Mouse (Mus musculus) lung, embryonic 16.5 days (tissue): Measurements from ENCODE around the gene Ly6g5c. TPM values are rescaled to one million over a fixed set of nuclear protein-coding genes. Genes with fewer than 3 reads are reported as not detected.

Experiments
- ATAC-seq: fragments of 200-750 bp; cut with Nextera tagmentation; 2 replicates; pipeline ENCODE4 v1.8.0; 2017; ENCODE audit warnings: low read depth, mild to moderate bottlenecking, moderate library complexity
- H3K27ac ChIP-seq: fragments of 300-500 bp; sonication (generic); 2 replicates; pipeline ENCODE4 v1.5.1; 2014; ENCODE audit warnings: mild to moderate bottlenecking, control low read depth, low read length
- H3K27me3 ChIP-seq: fragments of 300-500 bp; sonication (generic); 2 replicates; pipeline ENCODE4 v1.6.1; 2014; ENCODE audit warnings: low read depth, low read length, mixed read lengths; ENCODE audit not compliant: control insufficient read depth, insufficient read depth
- H3K36me3 ChIP-seq: fragments of 300-500 bp; sonication (generic); 2 replicates; pipeline ENCODE4 v1.6.1; 2014; ENCODE audit warnings: low read length; ENCODE audit not compliant: control insufficient read depth, insufficient read depth
- H3K4me1 ChIP-seq: fragments of 300-500 bp; sonication (generic); replicated peaks from 2 replicates; pipeline ENCODE4 v1.6.1; 2014; ENCODE audit warnings: low read length, mixed read lengths; ENCODE audit not compliant: control insufficient read depth, insufficient read depth
- H3K4me2 ChIP-seq: fragments of 300-500 bp; sonication (generic); 2 replicates; pipeline ENCODE4 v1.6.1; 2014; ENCODE audit warnings: low read depth, low read length, control low read depth
- H3K4me3 ChIP-seq: fragments of 300-500 bp; sonication (generic); 2 replicates; pipeline ENCODE4 v1.5.1; 2014; ENCODE audit warnings: mild to moderate bottlenecking, low read length, control low read depth
- H3K9ac ChIP-seq: fragments of 300-500 bp; sonication (generic); 2 replicates; pipeline ENCODE4 v1.6.1; 2014; ENCODE audit warnings: low read length, control low read depth
- H3K9me3 ChIP-seq: fragments of 300-500 bp; sonication (generic); 2 replicates; pipeline ENCODE4 v1.6.1; 2016; ENCODE audit warnings: low read length; ENCODE audit not compliant: control insufficient read depth
- WGBS: fragments of 180-500 bp; shearing (Covaris S2); extraction: QIAGEN DNeasy Blood & Tissue Kit; methylation state at CpG from one replicate; pipeline ENCODE4 v1.1.7; 2014; 5-methylcytosine and 5-hydroxymethylcytosine counted together
- polyA plus RNA-seq: library from polyadenylated mRNA; unstranded; fragments of >200 nt; fragmentation: Nextera tagmentation; extraction: Ambion mirVana; gene quantifications from 2 replicates; pipeline ENCODE4 v1.2.1, GENCODE M21; 2015

Gene Ly6g5c
- polyA plus RNA-seq, 1 experiment from 2014 or later: not detected

DNA sequence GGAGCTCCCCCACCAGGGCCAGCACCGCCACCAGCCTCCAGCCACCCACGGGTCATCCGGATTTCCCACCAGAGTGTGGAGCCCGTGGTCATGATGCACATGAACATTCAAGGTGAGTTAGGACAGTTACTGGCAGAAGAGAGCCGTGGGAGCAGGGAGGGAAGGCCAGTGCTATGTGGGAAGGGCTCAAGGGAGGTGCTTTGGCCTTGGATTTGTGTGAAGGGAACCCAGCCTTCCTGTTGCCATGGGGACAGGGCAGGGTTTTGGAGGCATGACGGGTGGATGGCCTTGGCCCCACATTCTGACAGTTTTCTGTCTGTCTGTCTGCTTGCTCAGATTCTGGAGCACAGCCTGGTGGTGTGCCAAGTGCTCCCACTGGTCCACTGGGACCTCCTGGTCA lies 33.9 kb downstream of the Ly6g5c start:
- Histone ChIP-seq H3K9ac (no peak overlapping the region), H3K27ac (no peak overlapping the region), H3K9me3 (no peaks in the 10 kb centered on the region), H3K4me1 (peaks cover 3% of the 10 kb centered on the region), H3K36me3 (peaks cover 77% of the 10 kb centered on the region), H3K4me2 (no peak overlapping the region), H3K4me3 (no peak overlapping the region), H3K27me3 (no peaks in the 10 kb centered on the region)
- no peak for ATAC-seq
- 86% methylated on average over 6 of the region's 6 CpGs for WGBS

DNA sequence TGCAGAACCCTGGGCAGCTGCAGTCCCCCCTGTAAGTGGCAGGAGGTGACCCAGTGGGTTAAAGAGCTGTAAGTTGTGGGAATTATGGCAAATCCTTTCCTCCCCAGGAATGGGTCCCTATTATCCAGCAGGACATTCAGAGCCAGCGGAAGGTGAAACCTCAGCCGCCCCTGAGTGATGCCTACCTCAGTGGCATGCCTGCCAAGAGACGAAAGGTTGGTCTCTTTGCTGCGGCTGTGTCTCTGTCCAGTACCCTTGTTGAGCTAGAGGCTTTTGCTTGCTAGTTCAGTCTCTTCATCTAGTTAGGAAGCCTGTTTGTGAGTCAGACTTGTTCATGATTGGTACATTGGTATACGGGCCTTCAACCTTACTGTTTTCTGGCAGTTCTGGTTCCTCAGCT lies 38.1 kb downstream of the Ly6g5c start:
- no peak for ATAC-seq
- H3K9ac ChIP-seq: no peak overlapping the region
- no peak overlapping the region for H3K4me3 ChIP-seq
- no peaks in the 10 kb centered on the region for H3K9me3 ChIP-seq
- H3K4me1 ChIP-seq: no peaks in the 10 kb centered on the region
- H3K27me3 ChIP-seq: no peaks in the 10 kb centered on the region
- peaks cover 86% of the 10 kb centered on the region for H3K36me3 ChIP-seq
- WGBS: 84% methylated on average over 5 of the region's 5 CpGs
- no peak overlapping the region for H3K4me2 ChIP-seq
- no peak overlapping the region for H3K27ac ChIP-seq

GRCm38 (mm10) chr17:35147348-35147747 lies 39.3 kb downstream of the Ly6g5c start:
- Histone ChIP-seq H3K4me2 (no peak overlapping the region), H3K27ac (no peak overlapping the region), H3K4me1 (no peaks in the 10 kb centered on the region), H3K36me3 (peaks cover 85% of the 10 kb centered on the region), H3K27me3 (no peaks in the 10 kb centered on the region), H3K4me3 (no peak overlapping the region), H3K9me3 (no peaks in the 10 kb centered on the region), H3K9ac (no peak overlapping the region)
- WGBS: 54% methylated on average over 3 of the region's 3 CpGs
- no peak for ATAC-seq

DNA sequence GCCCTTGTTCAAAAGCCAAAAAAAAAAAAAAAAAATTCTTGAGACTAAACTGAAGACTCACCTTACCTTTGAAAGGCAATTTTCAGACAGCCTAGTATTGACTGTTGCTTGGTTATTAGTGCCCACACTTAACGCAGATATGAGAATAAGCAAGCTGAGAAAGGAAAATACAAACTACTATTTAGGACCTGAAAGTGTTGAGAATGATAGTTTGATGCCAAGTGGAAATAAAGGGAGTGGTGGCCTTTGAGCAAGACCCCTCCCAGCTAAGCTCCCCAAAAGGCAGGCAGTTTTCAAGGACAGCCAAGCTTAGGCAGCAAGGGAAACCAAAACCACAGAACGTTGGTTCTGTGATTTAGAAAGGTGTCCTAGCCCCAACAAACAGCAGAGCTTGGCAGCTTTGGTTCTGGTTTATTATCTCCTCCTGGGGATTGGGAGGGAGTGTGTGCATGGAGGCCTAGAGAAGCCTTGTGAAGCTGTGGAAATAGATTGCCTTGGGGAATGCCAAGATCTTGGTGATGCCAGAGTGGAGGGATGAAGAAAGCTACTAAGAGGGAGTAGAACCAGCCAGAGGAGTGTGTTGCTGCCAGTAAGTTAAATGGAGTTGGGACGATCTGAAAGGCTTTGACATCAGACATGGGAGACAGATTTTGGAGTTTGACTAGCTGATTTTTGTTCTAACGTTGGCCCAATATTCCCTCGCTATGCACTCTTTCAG lies 40.0 kb downstream of the Ly6g5c start:
- Histone ChIP-seq H3K9me3 (no peaks in the 10 kb centered on the region), H3K4me3 (no peak overlapping the region), H3K4me1 (no peaks in the 10 kb centered on the region), H3K27me3 (no peaks in the 10 kb centered on the region), H3K9ac (no peak overlapping the region), H3K27ac (no peak overlapping the region), H3K36me3 (peaks cover 85% of the 10 kb centered on the region), H3K4me2 (no peak overlapping the region)
- WGBS: 63% methylated on average over 5 of the region's 5 CpGs
- ATAC-seq: no peak

- H3K9me3 ChIP-seq: no peaks in the 10 kb centered on the region
- H3K4me3 ChIP-seq: no peak overlapping the region
- no peaks in the 10 kb centered on the region for H3K4me1 ChIP-seq
- no peak for ATAC-seq
- H3K27me3 ChIP-seq: no peaks in the 10 kb centered on the region
- peaks cover 88% of the 10 kb centered on the region for H3K36me3 ChIP-seq
- WGBS: 91% methylated on average over 4 of the region's 4 CpGs
- H3K9ac ChIP-seq: no peak overlapping the region
- H3K27ac ChIP-seq: no peak overlapping the region
- no peak overlapping the region for H3K4me2 ChIP-seq
These were observed 44.0 kb downstream of the Ly6g5c start for GRCm38 (mm10) chr17:35152121-35152520.

GRCm38 (mm10) chr17:35153077-35153476 lies 45.0 kb downstream of the Ly6g5c start:
- H3K4me1 ChIP-seq: no peaks in the 10 kb centered on the region
- H3K4me2 ChIP-seq: no peak overlapping the region
- no peak overlapping the region for H3K27ac ChIP-seq
- H3K4me3 ChIP-seq: no peak overlapping the region
- ATAC-seq: no peak
- no peaks in the 10 kb centered on the region for H3K9me3 ChIP-seq
- no peak overlapping the region for H3K9ac ChIP-seq
- peaks cover 89% of the 10 kb centered on the region for H3K36me3 ChIP-seq
- WGBS: 82% methylated on average over 9 of the region's 9 CpGs
- H3K27me3 ChIP-seq: no peaks in the 10 kb centered on the region

DNA sequence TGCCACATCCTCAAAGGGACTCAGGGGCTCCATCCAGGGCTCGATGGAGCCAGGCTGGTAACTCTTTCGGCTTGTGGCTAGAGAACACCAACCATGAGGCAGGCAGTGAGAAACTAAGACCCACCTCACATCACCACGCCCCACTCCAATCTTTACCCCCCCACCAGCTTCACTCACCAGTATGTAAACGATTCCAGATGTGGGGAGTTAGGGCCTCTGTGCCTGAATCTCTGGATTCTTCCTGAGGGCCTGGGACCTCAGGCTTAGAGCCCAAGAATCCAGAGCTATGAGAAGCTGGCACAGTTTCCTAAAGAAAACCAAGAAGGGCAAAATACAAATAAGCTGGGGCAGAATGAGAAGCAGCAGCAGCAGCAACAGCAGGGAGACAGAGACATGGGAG lies 45.9 kb downstream of the Ly6g5c start:
- ATAC-seq: no peak
- no peak overlapping the region for H3K27ac ChIP-seq
- H3K27me3 ChIP-seq: no peaks in the 10 kb centered on the region
- H3K9ac ChIP-seq: no peak overlapping the region
- WGBS: 86% methylated on average over 4 of the region's 4 CpGs
- no peak overlapping the region for H3K4me2 ChIP-seq
- H3K4me3 ChIP-seq: no peak overlapping the region
- peaks cover 94% of the 10 kb centered on the region for H3K36me3 ChIP-seq
- H3K9me3 ChIP-seq: no peaks in the 10 kb centered on the region
- H3K4me1 ChIP-seq: no peaks in the 10 kb centered on the region

DNA sequence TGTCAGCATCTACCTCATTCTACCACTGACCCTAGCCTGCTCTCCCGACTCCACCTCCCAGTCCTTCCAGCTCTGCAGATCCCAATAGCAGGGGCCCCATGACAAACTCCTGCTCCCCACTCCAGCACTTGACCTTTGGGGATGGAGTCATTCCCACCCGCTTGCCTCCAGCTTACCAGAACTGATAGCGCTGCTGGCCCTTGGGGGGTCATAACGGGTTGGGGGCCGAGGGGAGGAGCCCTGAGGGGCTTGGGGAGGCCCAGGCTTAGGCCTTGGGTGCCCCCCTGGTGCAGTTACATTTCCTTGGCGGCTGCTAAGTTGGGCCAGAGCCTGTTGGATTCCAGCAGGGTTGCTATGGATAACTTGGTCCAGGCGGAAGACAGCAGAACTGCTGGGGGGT lies 46.5 kb downstream of the Ly6g5c start:
- no peaks in the 10 kb centered on the region for H3K27me3 ChIP-seq
- no peaks in the 10 kb centered on the region for H3K4me1 ChIP-seq
- H3K4me2 ChIP-seq: no peak overlapping the region
- no peaks in the 10 kb centered on the region for H3K9me3 ChIP-seq
- ATAC-seq: no peak
- no peak overlapping the region for H3K9ac ChIP-seq
- 79% methylated on average over 7 of the region's 7 CpGs for WGBS
- no peak overlapping the region for H3K27ac ChIP-seq
- peaks cover 95% of the 10 kb centered on the region for H3K36me3 ChIP-seq
- no peak overlapping the region for H3K4me3 ChIP-seq

DNA sequence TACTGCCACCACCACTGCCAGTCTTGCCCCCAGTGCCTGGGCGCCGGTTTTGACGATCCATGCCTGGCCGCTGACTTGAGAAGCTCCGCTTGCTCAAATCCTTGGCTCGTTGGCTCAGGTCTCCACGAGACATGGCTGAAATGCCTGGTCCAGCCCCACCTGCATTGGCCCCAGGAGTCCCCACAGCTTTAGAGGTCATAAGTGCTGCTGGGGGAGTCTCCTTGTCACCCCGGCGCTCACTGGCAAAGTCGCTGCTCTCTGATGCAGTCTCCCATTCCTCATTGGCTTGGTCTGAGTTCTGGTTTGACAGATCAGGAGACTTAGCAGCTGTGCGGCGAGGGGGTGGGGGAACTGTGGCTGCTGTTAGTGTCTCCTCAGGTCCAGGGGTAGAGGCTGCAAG lies 47.4 kb downstream of the Ly6g5c start:
- no peaks in the 10 kb centered on the region for H3K27me3 ChIP-seq
- peaks cover 95% of the 10 kb centered on the region for H3K36me3 ChIP-seq
- H3K4me1 ChIP-seq: no peaks in the 10 kb centered on the region
- WGBS: 89% methylated on average over 12 of the region's 12 CpGs
- no peaks in the 10 kb centered on the region for H3K9me3 ChIP-seq
- no peak overlapping the region for H3K4me3 ChIP-seq
- no peak for ATAC-seq
- H3K27ac ChIP-seq: no peak overlapping the region
- H3K9ac ChIP-seq: no peak overlapping the region
- no peak overlapping the region for H3K4me2 ChIP-seq
